Mouse (Mus musculus) liver, embryonic 14.5 days (tissue): ENCODE measurements around the gene Ccdc181.

Source experiments
- CTCF ChIP-seq: IDR thresholded peaks from 2 replicates; pipeline ENCODE4 v1.5.1; 2016; ENCODE audit warnings: antibody characterized with exemption, low read depth, control low read depth
- EP300 ChIP-seq: IDR thresholded peaks from 2 replicates; pipeline ENCODE4 v1.6.1; 2016; ENCODE audit warnings: antibody characterized with exemption, low read depth

DNA sequence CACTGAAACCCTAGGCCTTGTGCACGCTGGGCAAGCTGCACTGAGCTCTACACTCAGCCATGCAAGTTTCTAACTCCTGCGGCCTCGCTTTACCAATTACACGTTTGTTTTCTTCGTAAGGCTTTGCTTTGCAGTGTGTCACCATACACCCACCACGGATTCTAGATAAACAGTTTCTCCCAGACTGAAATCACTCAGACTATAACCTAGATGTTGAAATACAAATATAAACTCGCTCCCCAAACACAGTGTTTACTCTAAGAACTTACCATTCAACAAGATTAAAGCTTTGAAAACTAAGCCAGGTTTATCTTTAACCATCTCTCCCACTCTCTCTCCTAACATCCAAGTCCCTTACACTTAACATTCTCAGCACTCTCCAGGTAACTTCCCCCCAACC, 40.3 kb upstream of the Ccdc181 start:
- no peak for TF ChIP-seq CTCF
- TF ChIP-seq EP300, result no peak
